Mouse (Mus musculus): ENCODE data around the gene Mrps15. TPM values are rescaled to one million over a fixed set of nuclear protein-coding genes. Genes with fewer than 3 reads are reported as not detected.

Gene Mrps15
- total RNA-seq, 4 experiments from 2014 or later: 42.2 to 55.3 (median 46.5) TPM

Other genes with a start within 250 kb of the Mrps15 start
- 10 to 100 TPM in 2 of 4 experiments, 1 to 10 TPM in 2; 6.2 to 42.2 (median 23.2) TPM for gene Csf3r, start 22.4 kb upstream of the Mrps15 start, total RNA-seq (2022)
- gene Oscp1, start 11.6 kb downstream of the Mrps15 start, total RNA-seq (2022): 10 to 100 TPM; 45.2 to 63.6 (median 50.8) TPM
- 10 to 100 TPM; 14.3 to 17.5 (median 16.1) TPM for gene Lsm10, start 49.7 kb downstream of the Mrps15 start, total RNA-seq (2022)
- gene Stk40, start 57.0 kb downstream of the Mrps15 start, total RNA-seq (2022): 10 to 100 TPM; 25.4 to 36.5 (median 31.1) TPM
- 1 to 10 TPM; 2.5 to 4.8 (median 3.3) TPM for gene Eva1b, start 100.8 kb downstream of the Mrps15 start, total RNA-seq (2022)
- gene Sh3d21, start 116.6 kb downstream of the Mrps15 start, total RNA-seq (2022): 1 to 10 TPM in 3 of 4 experiments, under 1 TPM in 1; 0.68 to 1.3 (median 1.1) TPM
- gene Thrap3, start 155.8 kb downstream of the Mrps15 start, total RNA-seq (2022): 100 to 1,000 TPM; 151 to 172 (median 170) TPM
- 100 to 1,000 TPM; 240 to 257 (median 248) TPM for gene Map7d1, start 209.4 kb downstream of the Mrps15 start, total RNA-seq (2022)
- gene Trappc3, start 215.4 kb downstream of the Mrps15 start, total RNA-seq (2022): 10 to 100 TPM; 79.9 to 89.9 (median 85.1) TPM
- 1 to 10 TPM; 1.7 to 2.3 (median 2.0) TPM for gene Col8a2, start 239.9 kb downstream of the Mrps15 start, total RNA-seq (2022)

All from layer of hippocampus, adult 8-10 months (tissue).